Mouse (Mus musculus) spleen, postnatal 10 days (tissue): ENCODE measurements around the gene Kcnh6.
A peak's percentile ranks its signal among the peaks of the same experiment; 100 is the strongest.
"Not testable (repeated sequence)": the region's sequence is repeated elsewhere in the genome, so short reads cannot be mapped to it uniquely, and the experiment has no call there.

Experiments
- DNase-seq, 2 experiments: peaks; one replicate each; pipeline ENCODE4 v3.0.0; 2021 to 2022; ENCODE audit warnings: low spot score in 2 of 2

The Kcnh6 gene

DNA sequence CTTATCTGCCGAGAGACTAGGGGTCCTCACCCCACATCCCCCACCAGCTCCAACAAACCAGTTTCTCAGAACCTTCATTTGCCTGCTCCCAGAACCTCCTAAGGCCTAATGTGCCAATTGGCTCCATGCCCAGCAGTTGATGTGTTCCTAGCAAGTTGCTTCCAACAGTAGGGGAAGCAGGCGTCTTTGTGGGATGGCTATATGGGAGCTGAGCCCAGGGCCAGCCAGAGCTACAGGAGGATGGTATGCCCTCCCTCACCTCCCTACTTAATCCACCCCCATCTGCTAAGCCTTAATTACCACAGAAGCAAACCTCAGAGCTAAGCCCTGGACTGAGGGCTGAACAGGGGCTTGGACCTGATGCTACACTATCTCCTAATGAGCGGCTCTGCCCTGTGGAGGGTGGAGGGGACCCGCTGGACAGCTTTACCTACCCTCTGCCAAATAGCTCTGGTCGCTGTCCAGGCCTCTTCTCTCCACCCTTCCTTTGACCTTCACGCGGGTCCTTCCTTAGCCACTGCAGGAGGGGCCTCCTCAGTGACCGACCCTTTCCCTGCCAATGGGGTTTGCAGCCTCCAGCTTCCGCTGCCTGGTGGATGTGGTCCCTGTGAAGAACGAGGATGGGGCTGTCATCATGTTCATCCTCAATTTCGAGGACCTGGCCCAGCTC, 5.8 kb downstream of the Kcnh6 start:
- DNase-seq, result no peak

DNA sequence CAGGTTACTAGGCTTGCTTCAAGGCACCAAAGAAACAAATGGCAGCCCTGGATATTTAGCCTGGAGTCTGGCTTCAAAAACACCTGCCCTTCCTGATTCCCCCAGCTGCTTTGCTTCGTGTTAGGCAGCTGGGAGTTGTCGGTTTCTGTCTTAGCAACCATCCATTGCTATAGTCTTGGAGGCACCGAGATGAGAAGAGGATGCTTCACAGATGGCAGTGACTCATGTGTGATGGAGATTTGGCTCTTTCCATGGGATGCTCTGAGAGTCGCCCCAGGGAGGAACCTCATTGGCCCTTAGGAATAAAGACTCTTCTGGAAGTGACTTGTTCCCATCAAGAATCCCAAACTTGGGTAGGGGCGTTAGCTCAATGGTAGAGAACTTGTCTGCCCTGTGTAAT, 8.5 kb downstream of the Kcnh6 start:
- no peak for DNase-seq

DNA sequence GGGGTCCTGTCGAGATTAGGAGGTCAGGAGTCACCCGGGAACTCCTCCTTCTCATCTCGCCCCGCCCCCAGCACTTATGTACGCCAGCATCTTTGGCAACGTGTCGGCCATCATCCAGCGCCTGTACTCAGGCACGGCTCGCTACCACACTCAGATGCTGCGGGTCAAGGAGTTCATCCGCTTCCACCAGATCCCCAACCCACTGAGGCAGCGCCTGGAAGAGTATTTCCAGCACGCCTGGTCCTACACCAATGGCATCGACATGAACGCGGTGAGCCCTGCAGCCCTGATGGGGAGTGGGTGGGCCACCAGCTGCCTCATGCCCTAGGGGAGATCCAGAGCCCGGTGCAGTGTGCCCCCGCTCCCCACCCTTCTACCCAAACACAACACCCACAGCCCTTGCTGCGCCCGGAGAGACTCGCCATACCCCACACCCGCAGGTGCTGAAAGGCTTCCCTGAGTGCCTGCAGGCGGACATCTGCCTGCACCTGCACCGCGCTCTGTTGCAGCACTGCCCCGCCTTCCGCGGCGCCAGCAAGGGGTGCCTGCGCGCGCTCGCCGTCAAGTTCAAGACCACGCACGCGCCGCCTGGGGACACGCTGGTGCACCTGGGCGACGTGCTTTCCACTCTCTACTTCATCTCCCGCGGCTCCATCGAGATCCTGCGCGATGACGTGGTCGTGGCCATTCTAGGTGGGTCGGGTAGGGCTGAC, 12.3 kb downstream of the Kcnh6 start:
- peak in 1 of 2 experiments; percentile 35 for DNase-seq

DNA sequence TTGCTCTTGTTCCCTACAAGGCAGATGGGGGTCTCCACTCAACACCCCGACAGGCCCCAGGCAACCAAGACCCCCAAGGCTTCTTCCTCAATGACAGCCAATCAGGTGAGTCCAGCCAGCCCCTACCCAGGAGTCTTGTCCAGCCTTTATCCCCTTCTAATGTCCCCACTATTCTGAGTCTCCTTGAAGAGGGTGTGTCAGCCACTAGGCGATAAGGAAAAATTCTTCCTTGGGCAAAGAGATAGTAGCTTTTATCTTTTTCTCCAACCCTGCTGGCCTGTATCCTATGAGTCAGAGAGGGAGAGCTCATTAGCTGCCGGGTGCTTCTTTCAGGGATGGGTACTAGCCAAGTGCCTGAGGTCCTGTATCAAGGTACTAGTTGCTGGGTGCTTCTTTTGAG, 17.9 kb downstream of the Kcnh6 start:
- DNase-seq, result no peak

DNA sequence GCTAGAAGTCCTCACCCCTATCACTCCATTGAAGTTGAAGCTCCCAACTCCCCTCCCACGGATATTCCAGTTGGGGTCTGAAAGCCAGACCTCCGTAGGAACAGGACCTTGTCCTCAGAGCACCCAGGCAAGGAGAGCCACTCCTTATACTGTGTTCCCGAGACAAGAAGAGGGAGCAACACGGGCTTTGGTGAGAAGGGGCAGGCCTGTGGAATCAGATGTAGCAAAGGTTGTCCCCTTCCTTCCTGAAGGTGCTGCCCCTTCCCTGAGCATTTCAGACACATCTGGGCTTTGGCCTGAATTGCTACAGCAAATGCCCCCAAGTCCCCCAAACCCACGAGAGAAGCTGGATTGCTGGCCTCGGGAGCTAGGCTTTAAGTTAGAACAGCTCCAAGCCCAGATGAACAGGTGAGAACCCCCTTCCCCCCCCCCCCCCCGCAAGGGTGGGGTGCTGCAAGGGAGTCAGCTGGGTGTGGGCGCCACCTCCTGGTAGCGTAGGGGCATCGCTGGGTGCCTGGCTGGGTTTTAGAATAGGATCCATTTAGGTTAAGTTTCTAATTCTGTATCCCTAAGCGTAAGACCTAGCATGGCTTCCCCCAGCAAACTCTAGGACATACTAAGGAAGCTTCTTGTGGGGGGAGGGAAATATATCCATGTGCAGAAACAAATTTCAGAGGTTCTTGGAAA, 18.7 kb downstream of the Kcnh6 start:
- peak; percentile 57 to 80 for DNase-seq

DNA sequence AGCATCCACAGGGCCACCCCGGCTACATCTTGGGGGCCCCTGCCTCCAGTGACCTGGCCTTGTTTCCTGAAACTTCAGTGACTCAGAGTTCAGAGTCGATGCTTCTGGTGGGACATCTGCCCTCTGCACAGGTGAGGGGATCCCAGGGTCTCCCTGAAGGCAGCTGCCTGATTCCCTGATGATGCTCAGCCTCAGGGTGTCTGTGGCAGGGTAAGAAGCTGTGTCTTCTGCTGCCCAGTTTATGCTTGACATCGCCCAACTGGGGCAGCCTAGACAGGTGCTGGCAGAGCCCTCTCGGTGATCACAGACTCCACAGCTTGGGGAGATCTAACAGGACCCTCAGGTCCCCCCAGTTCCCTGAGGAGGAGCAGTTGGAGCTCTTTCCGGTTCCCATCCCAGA, 19.7 kb downstream of the Kcnh6 start:
- no peak for DNase-seq

DNA sequence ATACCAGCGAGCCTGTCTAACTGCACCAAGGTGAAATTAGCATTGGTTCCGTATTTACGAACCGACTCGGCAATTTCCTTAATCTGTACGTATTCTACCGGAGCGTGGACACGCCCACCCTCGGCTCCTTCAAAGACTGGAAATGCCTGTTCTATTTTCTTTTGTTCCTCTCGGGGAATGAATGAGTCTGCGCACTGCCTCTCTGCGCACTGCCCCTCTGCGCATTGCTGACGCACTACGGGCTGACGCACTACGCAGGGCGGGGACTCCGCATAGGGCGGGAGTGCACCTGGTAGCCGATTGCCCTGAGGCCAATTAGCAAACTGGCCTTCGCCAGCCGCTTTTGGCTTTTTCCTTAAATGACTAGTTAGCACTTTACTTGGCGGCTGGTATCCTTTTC, 24.1 kb downstream of the Kcnh6 start:
- DNase-seq, result not testable (repeated sequence)

DNA sequence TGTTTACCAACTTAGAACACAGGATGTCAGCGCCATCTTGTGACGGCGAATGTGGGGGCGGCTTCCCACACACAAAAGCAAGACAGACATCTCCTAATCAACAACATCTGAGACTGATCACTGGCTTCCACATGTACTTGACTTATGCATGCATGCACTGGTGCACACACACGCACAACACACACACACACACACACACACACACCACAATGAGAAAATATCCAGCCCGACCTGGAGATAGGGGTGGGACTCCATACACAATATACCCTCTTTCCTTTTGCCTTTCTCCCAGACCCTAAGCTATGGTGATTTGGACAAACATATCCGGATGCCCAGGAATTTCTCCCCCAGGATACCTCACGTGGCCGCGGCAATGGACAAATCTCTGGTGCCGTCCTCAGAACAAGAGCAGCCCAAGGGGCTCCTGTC, 25.6 kb downstream of the Kcnh6 start:
- peak; percentile 41 to 45 for DNase-seq

DNA sequence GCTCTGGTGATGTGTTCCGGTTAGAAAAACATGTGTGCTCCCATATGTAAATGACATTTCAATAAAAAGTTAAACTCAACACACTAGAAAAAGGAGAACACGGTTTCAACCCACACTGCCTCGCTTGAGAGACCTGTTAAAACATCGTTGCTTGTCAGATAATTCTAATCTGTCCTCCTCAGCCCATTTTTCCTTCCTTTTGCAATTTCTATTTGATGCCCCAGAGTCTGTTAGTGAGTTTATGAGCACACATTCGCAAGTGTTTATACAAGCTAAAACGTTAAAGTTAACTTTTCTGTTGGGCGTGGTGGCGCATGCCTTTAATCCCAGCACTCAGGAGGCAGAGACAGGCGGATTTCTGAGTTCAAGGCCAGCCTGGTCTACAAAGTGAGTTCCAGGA, 27.1 kb downstream of the Kcnh6 start:
- DNase-seq, result no peak

DNA sequence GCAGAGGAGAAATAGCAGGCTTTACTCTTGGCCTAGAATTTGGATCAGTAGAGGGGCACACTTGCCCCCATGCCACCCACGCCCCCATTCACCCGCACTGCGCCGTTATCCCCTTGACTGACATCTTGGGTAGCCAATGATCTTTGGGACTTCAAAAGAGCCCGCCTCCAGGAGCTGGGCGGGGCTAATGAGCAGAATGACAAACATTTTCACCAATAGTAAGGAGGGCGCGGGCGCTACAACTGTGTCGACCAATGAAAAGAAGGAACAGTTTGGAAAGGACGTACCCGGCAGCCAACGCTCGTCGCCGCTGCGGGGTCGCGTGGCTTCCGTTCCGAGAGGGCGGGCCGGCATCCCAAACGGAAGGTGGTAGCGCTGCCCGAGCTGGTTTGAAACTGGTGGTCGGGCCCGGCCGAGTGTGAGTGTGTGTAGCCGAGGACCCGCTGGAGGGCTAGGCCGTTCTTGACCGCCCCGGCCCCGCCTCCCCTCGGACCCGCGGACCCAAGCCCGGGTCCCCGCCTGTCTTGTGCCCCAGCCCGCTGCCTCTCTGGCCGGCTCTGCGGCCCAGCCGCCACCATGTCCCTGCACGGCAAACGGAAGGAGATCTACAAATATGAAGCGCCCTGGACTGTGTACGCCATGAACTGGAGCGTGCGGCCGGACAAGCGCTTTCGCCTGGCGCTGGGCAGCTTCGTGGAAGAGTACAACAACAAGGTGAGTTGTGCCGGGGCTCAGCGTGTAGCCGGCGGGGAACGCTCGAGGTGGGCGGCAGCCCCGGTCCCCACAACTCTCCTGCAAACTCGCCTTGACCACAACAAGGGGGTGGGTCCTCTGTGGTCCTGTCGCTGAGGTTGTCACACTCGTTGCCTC, 28.9 kb downstream of the Kcnh6 start, which contains the start of gene Dcaf7:
TSS of gene Dcaf7 (plus strand) at position 325 of the 870 bp plus-strand sequence.
- DNase-seq, result peak; percentile 95 to 100

DNA sequence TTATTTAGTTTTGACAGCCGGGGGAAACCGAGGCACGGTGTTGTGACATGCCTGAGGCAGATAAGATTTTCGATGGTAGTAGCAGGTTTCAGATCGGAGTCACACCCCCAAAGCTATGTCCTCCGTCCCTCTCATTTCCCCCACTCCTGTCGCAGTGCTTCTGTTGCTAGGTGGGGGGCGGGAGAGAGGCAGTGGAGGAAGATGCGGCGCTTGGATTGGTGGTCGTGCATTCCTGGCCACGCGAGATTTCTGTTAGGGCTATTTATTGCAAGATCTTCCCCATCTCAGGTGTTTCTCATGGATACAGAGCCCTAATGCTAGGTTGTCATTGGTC, 29.5 kb downstream of the Kcnh6 start:
- DNase-seq, result peak in 1 of 2 experiments; percentile 56

DNA sequence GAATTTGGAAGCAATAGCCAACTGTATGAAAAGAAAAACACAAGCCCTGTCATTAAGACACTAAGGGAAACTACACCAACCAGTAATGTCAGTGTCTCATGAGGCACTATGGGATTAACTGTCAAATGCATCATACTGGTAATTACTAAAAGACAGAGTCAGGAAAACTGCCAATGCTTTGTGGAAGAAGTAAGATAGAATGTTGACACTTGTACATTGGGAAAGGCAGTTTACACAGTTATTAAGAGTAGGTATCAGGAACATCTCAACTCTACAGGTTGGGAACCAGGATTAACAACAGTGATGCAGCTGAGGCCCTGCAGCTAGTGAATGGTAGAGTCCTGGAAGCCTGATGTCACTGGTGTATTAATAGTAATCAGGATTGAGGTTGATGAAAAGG, 36.4 kb downstream of the Kcnh6 start:
- no peak for DNase-seq

DNA sequence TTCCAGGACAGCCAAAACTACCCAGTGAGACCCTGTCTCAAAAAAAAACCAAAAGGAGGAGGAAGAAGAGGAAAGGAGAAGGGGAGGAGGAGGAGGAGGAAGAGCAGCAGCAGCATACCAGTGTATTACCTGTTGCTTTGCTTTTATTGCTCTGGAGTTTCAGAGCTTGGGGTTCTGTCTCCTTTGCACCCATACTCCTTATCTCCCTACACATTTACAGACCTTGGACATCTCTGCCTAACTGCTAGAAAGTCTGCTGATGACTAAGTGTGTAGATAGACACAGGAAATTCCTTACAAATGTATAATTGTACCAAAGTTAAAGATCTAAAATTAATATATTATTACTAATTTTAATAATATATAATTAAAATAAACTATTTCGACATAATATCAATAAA, 37.3 kb downstream of the Kcnh6 start:
- no peak for DNase-seq

DNA sequence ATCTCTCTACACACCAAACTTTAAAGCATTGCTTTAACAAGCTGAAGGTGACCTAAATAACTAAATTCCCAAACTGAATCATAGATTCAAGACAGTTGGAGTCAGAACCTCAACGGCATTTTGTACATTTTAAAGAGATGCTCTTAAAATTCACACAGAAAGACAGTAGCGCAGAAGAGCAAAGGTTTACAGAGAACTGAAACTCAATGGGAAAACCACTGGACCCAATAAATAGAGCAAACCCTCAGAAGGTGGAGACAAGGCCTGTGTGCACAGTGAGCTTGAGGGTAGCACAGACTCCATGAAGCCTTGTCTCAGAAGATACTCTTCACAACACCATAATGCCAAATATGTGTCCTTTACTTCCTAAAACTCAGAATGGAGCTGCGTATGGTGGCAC, 37.9 kb downstream of the Kcnh6 start:
- DNase-seq, result no peak

DNA sequence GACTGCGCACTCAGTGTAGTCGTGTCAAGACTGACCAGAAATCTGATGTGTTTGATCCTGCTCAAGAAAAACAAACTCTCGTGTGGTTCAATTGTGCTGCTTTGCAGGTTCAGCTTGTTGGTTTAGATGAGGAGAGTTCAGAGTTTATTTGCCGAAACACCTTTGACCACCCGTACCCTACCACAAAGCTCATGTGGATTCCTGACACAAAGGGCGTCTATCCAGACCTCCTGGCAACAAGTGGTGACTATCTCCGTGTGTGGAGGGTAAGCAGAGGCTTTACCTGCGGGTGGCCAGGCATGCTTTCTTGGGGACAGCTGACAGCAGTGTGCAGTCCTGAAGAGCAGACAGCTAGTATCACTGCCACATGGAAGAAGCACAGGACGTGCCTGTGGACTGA, 38.7 kb downstream of the Kcnh6 start:
- no peak for DNase-seq

DNA sequence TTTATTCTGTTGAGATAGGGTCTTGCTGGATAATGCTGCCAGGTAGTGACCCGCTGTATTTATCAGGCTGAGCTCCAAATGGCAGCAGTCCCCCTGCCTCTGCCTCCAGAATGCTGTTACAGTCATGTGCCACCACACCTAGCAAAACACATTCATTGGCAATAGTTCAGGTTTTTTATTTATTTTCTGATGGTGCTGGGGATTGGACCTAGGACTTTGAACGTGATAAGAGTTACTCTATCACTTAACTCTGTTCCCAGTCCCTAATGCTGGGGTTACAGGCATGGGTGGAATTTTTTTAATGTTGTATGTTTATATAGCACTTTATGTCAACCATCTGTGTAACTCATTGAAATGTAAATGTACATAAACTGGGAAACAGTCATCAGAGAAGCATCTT, 46.0 kb downstream of the Kcnh6 start:
- DNase-seq, result no peak

DNA sequence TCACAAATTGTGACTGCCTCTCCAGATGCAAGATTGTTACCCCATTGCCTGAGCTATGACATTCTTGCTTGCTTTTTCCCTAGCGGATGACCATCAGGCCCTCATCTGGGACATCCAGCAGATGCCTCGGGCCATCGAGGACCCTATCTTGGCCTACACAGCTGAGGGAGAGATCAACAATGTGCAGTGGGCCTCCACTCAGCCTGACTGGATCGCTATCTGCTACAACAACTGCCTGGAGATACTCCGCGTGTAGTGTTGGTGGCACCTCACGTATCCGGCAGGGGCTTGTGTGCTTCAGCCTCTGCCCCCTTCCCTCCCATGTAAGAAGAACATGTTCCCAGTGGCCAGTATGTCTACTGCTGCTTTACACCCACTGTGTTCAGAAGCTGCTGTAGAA, 46.7 kb downstream of the Kcnh6 start:
- DNase-seq, result no peak

DNA sequence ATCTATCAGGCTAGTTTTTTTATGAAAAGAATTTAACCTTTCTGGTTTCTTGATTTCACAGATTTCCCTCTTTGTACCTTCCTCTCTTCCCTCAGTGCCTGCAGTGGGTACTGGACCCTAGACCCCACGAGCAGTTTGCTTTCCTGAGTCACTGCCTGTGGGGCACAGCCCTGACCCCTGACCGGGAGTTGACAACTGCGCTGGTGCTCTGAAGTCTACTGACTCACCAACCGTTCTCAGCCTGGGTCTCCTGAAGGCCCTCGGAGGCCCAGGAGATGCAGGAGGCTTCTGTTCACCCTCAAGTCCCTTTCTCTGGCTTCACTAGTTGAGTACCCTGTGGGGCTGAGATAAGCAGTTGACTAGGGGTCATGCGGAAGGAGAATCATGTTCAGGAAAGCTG, 47.4 kb downstream of the Kcnh6 start:
- DNase-seq, result no peak

DNA sequence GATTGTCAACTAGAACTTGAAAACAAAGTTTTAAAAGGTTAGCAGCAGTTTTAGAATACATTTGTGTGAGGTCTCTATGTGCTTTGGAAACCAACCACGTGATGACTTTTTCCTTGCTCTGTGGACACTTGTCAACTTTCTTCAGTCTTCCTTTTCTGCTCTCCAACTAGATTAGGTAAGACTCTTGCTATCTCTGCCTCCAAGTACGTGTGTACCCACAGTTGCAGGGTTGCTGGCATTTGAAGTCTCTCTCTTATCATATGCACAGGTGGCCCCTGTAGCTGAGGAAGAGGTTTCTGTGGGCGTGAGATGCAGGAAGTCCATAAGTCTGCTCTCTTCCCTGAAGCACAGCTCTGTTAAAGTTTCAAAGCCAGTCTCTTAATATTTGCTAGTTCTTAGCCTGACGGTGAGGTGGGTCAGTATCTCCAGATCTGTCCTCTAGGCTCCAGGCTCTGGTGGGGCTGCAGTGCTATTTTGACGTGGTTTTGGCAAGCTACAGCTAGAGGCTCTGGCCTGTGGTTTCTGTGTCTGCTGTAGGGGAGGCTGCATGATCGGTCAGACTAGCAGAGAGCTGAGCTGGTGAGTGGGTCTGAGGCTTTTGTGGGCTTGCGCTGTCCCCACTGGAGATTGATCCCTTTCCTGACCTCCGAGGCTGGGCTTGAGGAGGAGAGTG, 49.0 kb downstream of the Kcnh6 start:
- peak in 1 of 2 experiments; percentile 36 for DNase-seq

DNA sequence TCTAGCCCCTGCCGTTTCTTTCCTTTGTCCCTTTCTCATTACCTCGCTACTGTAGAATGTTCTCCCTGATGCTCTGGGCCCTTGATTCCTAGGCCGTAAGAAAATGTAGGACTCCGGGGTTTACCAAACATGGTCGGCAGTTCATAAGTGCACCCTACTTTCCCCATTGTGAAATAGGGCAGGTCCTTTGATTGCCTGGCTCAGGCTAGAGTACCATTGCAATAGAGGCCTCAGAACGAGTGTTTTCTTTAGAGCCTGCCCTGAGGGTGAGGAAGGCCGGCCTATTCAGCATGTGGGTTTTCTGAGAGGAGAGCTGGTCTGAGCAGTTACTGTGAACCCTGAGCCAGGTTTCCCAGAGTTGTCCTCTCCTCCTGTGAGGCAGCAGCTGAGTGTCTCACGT, 50.1 kb downstream of the Kcnh6 start:
- DNase-seq, result no peak

DNA sequence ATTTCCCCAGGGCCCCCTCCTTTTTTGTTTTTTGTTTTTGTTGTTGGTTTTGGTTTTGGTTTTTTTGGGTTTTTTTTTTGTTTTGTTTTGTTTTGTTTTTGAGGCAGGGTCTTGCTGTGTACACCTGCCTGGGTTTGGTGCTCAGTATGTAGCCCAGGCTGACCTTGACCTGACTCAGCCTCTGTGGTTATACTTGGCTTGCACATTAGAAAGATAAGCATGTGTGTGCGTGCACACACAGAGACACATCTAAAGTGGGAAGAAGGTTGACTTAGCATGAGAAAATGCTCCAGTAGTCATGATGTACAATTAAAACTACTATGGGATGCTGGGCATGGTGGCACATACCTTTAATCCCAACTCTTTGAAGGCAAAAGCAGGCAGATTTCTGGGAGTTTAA, 52.6 kb downstream of the Kcnh6 start:
- no peak for DNase-seq

DNA sequence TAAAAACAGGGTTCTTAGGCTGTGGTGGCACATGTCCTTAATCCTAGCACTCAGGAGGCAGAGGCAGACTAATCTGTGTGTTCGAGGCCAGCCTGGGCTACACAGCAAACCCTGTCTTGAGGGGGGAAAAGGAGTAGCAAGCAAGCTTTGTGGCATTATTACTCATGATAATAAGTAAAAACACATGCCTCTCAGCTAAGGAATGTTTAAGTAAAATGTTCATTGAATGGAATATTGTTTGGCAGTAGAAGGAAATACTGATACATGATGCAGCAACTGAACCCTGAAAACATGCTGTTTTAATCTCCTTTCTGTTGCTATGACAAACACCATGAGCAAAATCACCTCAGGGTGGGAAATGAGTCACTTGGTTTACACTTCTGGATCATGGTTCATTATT, 53.4 kb downstream of the Kcnh6 start:
- no peak for DNase-seq
